Mouse (Mus musculus): ENCODE results near the gene Grm7. TPM values are rescaled to one million over a fixed set of nuclear protein-coding genes. Genes with fewer than 3 reads are reported as not detected.
A peak's percentile ranks its signal among the peaks of the same experiment; 100 is the strongest.

Gene Grm7
- polyA plus RNA-seq, 1 experiment from 2014 or later: 34.5 TPM

GRCm38 (mm10) chr6:111559459-111559858 is 914.1 kb downstream of the Grm7 start:
- H3K9me3 ChIP-seq (ENCODE audit: control insufficient read depth, low read length): no peaks in the 10 kb centered on the region
- no peaks in the 10 kb centered on the region for H3K27me3 ChIP-seq (ENCODE audit: control insufficient read depth, insufficient read depth, low read length)
- DNase-seq (ENCODE audit: low spot score) (no peak), ATAC-seq (ENCODE audit: low FRiP score) (no peak)
- WGBS: 82% methylated on average over 3 of the region's 3 CpGs
- H3K9ac ChIP-seq: no peak overlapping the region
- H3K27ac ChIP-seq: no peak overlapping the region
- H3K4me2 ChIP-seq (replicated peaks): no peak overlapping the region
- H3K4me3 ChIP-seq (replicated peaks; ENCODE audit: low read length): no peak overlapping the region
- no peaks in the 10 kb centered on the region for H3K36me3 ChIP-seq (replicated peaks; ENCODE audit: control insufficient read depth, insufficient read depth)
- no peaks in the 10 kb centered on the region for H3K4me1 ChIP-seq (replicated peaks; ENCODE audit: control insufficient read depth, insufficient read depth, low read length)

GRCm38 (mm10) chr6:111561347-111561746 is 916.0 kb downstream of the Grm7 start:
- Histone ChIP-seq H3K4me3 (replicated peaks; ENCODE audit: low read length) (no peak overlapping the region), H3K36me3 (replicated peaks; ENCODE audit: control insufficient read depth, insufficient read depth) (no peaks in the 10 kb centered on the region), H3K27ac (no peak overlapping the region), H3K4me1 (replicated peaks; ENCODE audit: control insufficient read depth, insufficient read depth, low read length) (no peaks in the 10 kb centered on the region), H3K9me3 (ENCODE audit: control insufficient read depth, low read length) (no peaks in the 10 kb centered on the region), H3K4me2 (replicated peaks) (no peak overlapping the region), H3K9ac (no peak overlapping the region), H3K27me3 (ENCODE audit: control insufficient read depth, insufficient read depth, low read length) (no peaks in the 10 kb centered on the region)
- DNase-seq (ENCODE audit: low spot score): no peak
- 92% methylated on average over 7 of the region's 7 CpGs for WGBS
- ATAC-seq (ENCODE audit: low FRiP score): no peak

- H3K4me2 ChIP-seq (replicated peaks): no peak overlapping the region
- H3K36me3 ChIP-seq (replicated peaks; ENCODE audit: control insufficient read depth, insufficient read depth): no peaks in the 10 kb centered on the region
- H3K27ac ChIP-seq: no peak overlapping the region
- 46% methylated on average over 4 of the region's 4 CpGs for WGBS
- DNase-seq (ENCODE audit: low spot score): peak; percentile 44
- no peak overlapping the region for H3K4me3 ChIP-seq (replicated peaks; ENCODE audit: low read length)
- no peaks in the 10 kb centered on the region for H3K9me3 ChIP-seq (ENCODE audit: control insufficient read depth, low read length)
- no peak overlapping the region for H3K9ac ChIP-seq
- ATAC-seq (ENCODE audit: low FRiP score): peak; percentile 83; the same call in 1 of the 2 replicates
- H3K4me1 ChIP-seq (replicated peaks; ENCODE audit: control insufficient read depth, insufficient read depth, low read length): no peaks in the 10 kb centered on the region
- no peaks in the 10 kb centered on the region for H3K27me3 ChIP-seq (ENCODE audit: control insufficient read depth, insufficient read depth, low read length)
Observed at GRCm38 (mm10) chr6:111571471-111572088, 926.2 kb downstream of the Grm7 start.

GRCm38 (mm10) chr6:111584851-111585250 is 939.5 kb downstream of the Grm7 start:
- no peaks in the 10 kb centered on the region for H3K9me3 ChIP-seq (ENCODE audit: control insufficient read depth, low read length)
- H3K4me2 ChIP-seq (replicated peaks): no peak overlapping the region
- no peaks in the 10 kb centered on the region for H3K27me3 ChIP-seq (ENCODE audit: control insufficient read depth, insufficient read depth, low read length)
- no peak overlapping the region for H3K4me3 ChIP-seq (replicated peaks; ENCODE audit: low read length)
- no peak for DNase-seq (ENCODE audit: low spot score)
- H3K4me1 ChIP-seq (replicated peaks; ENCODE audit: control insufficient read depth, insufficient read depth, low read length): no peaks in the 10 kb centered on the region
- no peak overlapping the region for H3K9ac ChIP-seq
- H3K27ac ChIP-seq: no peak overlapping the region
- no peaks in the 10 kb centered on the region for H3K36me3 ChIP-seq (replicated peaks; ENCODE audit: control insufficient read depth, insufficient read depth)
- ATAC-seq (ENCODE audit: low FRiP score): no peak
- WGBS: 81% methylated on average over 2 of the region's 2 CpGs

- no peaks in the 10 kb centered on the region for H3K9me3 ChIP-seq (ENCODE audit: control insufficient read depth, low read length)
- ATAC-seq (ENCODE audit: low FRiP score) (no peak), DNase-seq (ENCODE audit: low spot score) (no peak)
- no peak overlapping the region for H3K4me3 ChIP-seq (replicated peaks; ENCODE audit: low read length)
- no peaks in the 10 kb centered on the region for H3K27me3 ChIP-seq (ENCODE audit: control insufficient read depth, insufficient read depth, low read length)
- WGBS: 85% methylated on average over 3 of the region's 3 CpGs
- H3K4me2 ChIP-seq (replicated peaks): no peak overlapping the region
- H3K27ac ChIP-seq: no peak overlapping the region
- H3K9ac ChIP-seq: no peak overlapping the region
- no peaks in the 10 kb centered on the region for H3K36me3 ChIP-seq (replicated peaks; ENCODE audit: control insufficient read depth, insufficient read depth)
- H3K4me1 ChIP-seq (replicated peaks; ENCODE audit: control insufficient read depth, insufficient read depth, low read length): no peaks in the 10 kb centered on the region
Observed at GRCm38 (mm10) chr6:111587572-111587971, 942.2 kb downstream of the Grm7 start.

GRCm38 (mm10) chr6:111601892-111602654 is 956.7 kb downstream of the Grm7 start:
- Histone ChIP-seq H3K9ac (no peak overlapping the region), H3K27ac (no peak overlapping the region), H3K9me3 (ENCODE audit: control insufficient read depth, low read length) (no peaks in the 10 kb centered on the region), H3K4me2 (replicated peaks) (no peak overlapping the region), H3K4me1 (replicated peaks; ENCODE audit: control insufficient read depth, insufficient read depth, low read length) (no peaks in the 10 kb centered on the region), H3K27me3 (ENCODE audit: control insufficient read depth, insufficient read depth, low read length) (no peaks in the 10 kb centered on the region), H3K4me3 (replicated peaks; ENCODE audit: low read length) (no peak overlapping the region), H3K36me3 (replicated peaks; ENCODE audit: control insufficient read depth, insufficient read depth) (no peaks in the 10 kb centered on the region)
- ATAC-seq (ENCODE audit: low FRiP score) (no peak), DNase-seq (ENCODE audit: low spot score) (no peak)
- WGBS: 79% methylated on average over 4 of the region's 4 CpGs

- Histone ChIP-seq H3K9ac (no peak overlapping the region), H3K9me3 (ENCODE audit: control insufficient read depth, low read length) (no peaks in the 10 kb centered on the region), H3K36me3 (replicated peaks; ENCODE audit: control insufficient read depth, insufficient read depth) (no peaks in the 10 kb centered on the region), H3K27me3 (ENCODE audit: control insufficient read depth, insufficient read depth, low read length) (no peaks in the 10 kb centered on the region), H3K4me1 (replicated peaks; ENCODE audit: control insufficient read depth, insufficient read depth, low read length) (no peaks in the 10 kb centered on the region), H3K27ac (no peak overlapping the region), H3K4me2 (replicated peaks) (no peak overlapping the region), H3K4me3 (replicated peaks; ENCODE audit: low read length) (no peak overlapping the region)
- no peak for ATAC-seq (ENCODE audit: low FRiP score)
- DNase-seq (ENCODE audit: low spot score): no peak
- WGBS: 89% methylated on average over 3 of the region's 3 CpGs
Observed at GRCm38 (mm10) chr6:111610396-111610795, 965.0 kb downstream of the Grm7 start.

- no peak overlapping the region for H3K9ac ChIP-seq
- no peaks in the 10 kb centered on the region for H3K27me3 ChIP-seq (ENCODE audit: control insufficient read depth, insufficient read depth, low read length)
- H3K36me3 ChIP-seq (replicated peaks; ENCODE audit: control insufficient read depth, insufficient read depth): no peaks in the 10 kb centered on the region
- no peak overlapping the region for H3K4me2 ChIP-seq (replicated peaks)
- no peak for ATAC-seq (ENCODE audit: low FRiP score)
- H3K4me3 ChIP-seq (replicated peaks; ENCODE audit: low read length): no peak overlapping the region
- DNase-seq (ENCODE audit: low spot score): no peak
- H3K4me1 ChIP-seq (replicated peaks; ENCODE audit: control insufficient read depth, insufficient read depth, low read length): no peaks in the 10 kb centered on the region
- no peak overlapping the region for H3K27ac ChIP-seq
- no peaks in the 10 kb centered on the region for H3K9me3 ChIP-seq (ENCODE audit: control insufficient read depth, low read length)
Observed at GRCm38 (mm10) chr6:111613834-111614233, 968.5 kb downstream of the Grm7 start.

Measured in hindbrain, embryonic 14.5 days (tissue).